Mouse (Mus musculus): ENCODE measurements around the gene Cd247.

DNA sequence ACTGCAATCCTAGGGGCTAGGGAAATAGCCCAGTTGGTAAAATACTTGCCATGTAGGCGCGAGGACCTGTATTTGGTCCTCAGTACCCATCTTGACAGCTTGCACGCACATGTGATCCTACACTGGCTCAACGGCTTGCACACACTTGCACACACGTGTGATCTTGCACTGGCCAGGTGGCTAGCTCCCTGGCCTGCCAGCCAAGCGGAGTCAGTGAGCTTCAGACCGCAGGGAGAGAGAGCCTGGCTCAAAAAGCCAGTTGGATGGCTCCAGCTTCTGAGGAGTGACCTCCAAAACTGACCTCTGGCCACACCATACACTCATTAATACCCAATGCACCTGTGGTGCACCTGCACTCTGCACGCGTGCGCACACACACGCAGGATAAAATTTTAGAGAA, 23.4 kb upstream of the Cd247 start:
- TF ChIP-seq CTCF (IDR thresholded peaks at IDR 0.05; ENCODE audit: control insufficient read depth, insufficient read depth, insufficient read length) (no peak), MAX (IDR thresholded peaks at IDR 0.05) (no peak), CEBPB (IDR thresholded peaks at IDR 0.05; ENCODE audit: low read depth) (no peak), FOSL1 (IDR thresholded peaks at IDR 0.05; ENCODE audit: insufficient read depth, low read length, poor library complexity, severe bottlenecking) (no peak), USF1 (IDR thresholded peaks at IDR 0.05; ENCODE audit: low read depth) (no peak)
